Mouse (Mus musculus): ENCODE data around the gene Foxc2.

Gene Foxc2

DNA sequence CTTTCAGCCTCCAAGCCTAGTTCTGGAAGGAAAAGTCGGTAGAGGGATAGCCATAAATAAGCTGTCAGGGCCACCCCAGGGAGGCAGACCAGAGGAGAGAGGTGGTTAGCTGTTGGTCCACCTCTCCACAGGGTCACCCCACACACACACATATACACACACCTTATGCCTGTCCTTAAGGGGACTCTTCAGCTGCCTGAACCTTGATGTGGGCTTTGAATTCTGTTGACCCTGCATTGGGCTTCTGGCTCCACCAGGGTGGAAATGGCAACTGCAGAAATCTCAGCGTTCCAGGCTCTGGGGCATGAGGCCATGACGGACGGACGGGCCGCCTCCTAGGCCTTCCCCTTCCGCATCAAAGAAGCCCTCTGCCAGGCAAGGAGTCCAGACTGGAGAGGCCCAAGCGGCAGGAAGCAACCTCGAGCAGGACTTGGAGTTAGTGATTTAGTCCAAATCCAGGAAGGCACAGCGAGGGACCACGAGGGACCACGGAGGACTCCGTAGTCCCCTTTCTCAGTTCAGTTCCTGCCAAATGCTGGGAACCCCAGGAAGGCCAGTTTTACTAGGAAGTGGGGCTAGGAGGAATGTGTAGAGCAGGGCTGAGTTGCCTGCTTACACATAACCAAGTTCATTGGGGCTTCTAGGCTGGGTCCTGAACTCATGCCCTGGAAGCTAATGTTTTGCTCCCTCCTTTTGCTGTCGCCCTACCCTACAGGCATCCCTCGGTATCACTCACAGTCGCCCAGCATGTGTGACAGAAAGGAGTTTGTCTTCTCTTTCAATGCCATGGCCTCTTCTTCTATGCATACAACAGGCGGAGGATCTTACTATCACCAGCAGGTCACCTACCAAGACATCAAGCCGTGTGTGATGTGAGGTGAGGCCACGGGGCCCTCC, 29.7 kb upstream of the Foxc2 start:
- DNase-seq, result no peak

DNA sequence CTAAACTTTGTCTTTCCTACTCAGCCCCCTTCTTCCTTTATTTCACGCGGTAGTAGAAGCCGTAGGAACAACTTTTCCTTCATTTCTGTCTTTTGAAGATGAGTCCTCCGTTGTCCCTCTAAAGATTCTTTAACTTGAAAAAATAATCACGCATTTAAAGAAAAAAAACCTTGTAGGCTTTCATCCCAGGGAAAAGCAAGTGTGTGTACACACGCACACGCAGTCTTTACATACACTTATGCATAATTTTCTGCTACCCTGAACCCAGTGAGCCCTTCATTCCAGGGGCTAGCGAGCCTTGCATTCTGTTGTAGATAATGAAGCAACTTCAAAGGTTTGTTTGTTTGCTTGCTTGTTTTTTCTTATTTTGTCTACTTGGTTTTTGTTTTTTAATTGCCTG, 27.7 kb upstream of the Foxc2 start:
- DNase-seq, result no peak

DNA sequence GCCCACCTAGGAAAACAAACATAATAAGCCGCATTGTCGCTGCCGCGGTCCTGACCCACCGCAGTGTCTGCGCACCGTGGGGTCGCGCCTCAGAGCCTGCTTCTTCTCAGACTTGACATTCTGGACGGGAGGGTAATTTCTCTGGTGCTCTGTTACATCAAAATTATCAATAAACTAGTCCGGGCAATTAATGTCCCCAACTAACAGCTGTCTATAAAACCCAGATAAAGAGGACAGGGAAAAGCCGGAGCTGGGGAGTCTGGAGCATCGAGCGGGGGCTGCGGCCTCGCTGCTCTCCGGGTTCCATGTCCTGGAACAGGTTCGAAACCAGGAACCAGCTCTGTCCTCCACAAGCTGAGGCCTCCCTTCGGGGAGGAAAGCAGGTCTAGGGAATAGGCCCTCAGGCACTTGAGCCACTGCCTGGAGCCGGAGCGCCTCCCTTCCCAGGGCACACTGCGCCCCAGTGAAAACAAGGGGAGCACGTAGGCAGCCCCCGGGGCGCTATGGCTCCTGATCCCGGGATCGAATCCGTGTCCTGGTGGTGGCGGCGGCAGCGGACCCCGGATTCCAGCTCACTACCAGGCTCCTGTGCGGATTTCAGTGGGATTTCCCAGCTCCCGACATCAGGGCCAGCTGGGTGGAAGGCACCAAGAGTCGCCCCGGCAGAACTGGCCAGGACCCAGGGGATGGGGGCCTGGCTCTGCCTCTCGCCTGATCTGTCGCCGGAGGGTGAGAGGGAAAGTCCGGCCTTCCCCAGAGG, 26.9 kb upstream of the Foxc2 start:
- DNase-seq, result no peak

DNA sequence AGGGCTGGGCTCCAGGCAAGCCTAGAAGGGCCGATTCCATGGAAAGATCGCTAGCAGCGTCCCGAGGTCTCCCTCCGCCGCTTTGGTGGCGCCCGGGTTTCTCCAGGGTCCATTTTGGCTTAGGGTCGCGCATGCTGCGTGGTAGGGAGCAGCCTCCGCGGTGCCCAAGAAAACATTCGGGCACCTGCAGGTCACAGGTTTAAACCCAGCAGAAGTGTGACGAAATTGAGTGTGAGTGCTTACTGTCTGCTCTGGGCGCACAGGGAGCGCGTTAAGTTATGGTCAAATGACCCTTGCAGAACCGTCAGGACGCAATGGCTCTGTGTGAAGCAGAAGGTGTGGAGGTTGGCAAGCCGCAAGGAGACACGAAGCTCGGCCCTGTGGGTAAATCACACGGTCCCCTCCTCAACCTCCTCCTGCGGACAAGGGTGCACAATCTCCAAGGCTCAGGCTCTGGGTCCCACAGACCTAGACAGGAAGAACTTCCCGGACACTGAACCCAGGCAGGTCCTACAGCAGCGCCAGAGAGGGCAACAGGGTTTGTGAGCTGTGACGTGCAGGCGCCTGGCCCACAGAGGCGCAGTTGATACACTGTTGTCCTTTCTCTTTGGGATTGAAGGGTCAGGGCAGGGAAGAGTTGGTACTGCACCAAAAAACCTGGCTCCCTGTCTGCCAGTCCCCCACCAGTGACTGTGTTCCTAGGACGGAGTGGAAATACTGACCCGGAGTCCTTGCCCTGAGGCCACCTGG, 26.2 kb upstream of the Foxc2 start:
- no peak for DNase-seq

DNA sequence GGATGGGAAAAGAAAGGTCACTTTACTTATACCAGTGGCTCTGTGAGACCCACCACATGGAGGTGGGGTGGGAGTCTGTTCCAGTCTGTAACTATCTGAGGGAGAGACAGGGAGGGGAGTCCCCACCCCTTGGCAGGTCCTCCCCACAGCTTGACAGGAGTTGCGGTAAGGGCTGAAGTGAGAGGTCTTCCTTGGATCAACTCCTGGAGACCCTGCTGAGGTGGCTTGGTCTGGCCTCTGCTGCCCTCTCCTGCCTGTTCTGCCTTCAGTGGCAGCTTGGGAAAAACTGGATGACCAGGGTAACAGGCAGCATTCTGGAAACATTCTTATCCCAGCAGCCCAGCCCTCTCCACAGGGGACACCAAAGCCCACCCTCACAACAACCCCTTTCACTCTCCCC, 25.3 kb upstream of the Foxc2 start:
- DNase-seq, result no peak

DNA sequence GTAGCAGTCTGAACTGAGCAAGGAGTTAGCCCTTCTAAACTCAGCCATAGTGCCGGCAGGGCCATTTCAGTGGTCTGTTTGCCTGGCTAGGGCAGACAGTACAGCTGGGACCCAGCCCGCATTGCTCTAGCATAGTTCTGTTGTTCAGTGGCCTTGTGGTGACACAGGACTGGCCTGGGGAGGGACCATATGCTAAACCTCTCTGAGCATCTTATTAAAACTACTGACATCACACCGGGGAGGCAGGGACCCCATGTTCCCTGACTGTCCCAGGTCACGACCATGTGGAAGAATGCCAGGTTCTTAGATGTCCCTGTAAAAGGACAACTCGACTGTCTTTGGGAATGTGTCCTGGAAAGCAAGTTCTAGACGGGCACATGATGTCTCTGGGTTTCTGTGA, 23.8 kb upstream of the Foxc2 start:
- no peak for DNase-seq

DNA sequence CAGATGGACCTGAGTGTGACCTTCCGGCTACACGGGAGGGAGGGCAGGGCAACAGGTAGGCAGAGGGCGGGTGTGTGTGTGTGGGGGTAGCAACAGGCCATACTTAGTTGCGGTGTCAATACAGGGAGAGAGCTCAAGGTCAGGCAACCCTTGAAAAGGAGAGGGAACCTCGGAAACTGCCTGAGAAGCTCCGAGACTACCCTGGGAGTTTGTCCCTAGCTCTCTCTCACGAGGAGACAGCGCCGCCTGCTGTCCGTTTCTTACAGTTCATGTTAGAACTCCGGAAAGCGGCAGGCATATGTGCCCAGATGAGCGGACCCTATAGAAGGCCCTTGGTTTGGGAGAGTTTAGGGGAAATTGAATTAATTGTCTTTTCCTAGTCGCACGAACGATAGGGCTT, 23.3 kb upstream of the Foxc2 start:
- DNase-seq, result peak; percentile 71

DNA sequence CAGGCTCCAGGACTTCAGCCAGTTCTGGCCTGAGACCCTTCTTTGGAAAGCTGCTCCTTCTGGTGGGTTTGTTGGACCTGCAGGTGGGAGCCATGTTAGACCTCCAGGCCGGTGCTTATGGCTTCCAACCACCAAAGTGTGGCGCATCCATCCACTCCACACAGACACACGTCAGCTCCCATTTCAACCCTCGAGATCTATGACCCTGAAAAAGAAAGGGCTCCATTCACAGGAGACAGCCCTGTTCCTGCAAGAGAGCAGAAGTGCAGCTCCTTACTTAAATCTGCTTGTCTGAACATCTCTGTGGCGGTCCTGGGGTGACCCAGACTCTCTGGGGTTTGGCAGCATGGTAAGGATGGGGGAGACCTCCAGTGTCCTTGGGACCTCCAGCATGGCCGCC, 22.5 kb upstream of the Foxc2 start:
- DNase-seq, result no peak

DNA sequence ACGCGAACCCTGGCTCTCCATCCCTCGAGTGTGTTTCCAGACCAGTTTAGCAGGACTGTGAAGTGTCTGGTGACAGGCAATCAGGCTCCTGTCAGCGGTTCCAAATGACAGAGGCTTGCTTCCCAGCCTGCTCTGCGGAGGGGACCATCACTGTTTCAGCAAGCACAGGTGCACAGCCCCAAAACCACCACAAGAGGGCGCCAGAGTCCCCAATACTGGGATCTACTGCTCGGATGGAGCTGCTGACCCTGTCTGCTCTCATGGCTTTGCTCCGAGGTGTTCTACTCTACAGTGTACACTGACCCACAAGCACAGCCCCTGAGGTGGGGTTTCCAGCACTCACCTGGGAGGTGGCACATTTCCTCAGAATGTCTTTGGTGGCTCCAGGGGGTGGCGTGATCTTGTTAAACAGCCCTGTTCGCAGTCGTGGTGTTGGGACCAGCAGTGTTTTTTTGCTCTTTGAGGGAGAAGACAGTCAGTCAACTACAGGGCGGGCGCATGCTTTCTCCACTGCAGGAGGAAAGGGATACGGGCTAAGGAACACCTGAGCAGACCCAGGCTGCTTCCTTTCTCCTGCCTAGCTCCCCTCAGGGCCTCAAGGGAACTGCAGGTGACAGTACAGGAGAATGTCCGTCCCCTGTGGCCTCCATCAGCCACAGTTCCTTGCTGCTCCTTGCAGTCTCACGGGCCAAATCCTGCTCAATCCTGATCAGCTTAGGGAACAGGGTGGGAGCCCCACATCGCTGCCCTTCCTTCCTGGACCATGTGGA, 11.7 kb upstream of the Foxc2 start:
- peak; percentile 72 for DNase-seq

DNA sequence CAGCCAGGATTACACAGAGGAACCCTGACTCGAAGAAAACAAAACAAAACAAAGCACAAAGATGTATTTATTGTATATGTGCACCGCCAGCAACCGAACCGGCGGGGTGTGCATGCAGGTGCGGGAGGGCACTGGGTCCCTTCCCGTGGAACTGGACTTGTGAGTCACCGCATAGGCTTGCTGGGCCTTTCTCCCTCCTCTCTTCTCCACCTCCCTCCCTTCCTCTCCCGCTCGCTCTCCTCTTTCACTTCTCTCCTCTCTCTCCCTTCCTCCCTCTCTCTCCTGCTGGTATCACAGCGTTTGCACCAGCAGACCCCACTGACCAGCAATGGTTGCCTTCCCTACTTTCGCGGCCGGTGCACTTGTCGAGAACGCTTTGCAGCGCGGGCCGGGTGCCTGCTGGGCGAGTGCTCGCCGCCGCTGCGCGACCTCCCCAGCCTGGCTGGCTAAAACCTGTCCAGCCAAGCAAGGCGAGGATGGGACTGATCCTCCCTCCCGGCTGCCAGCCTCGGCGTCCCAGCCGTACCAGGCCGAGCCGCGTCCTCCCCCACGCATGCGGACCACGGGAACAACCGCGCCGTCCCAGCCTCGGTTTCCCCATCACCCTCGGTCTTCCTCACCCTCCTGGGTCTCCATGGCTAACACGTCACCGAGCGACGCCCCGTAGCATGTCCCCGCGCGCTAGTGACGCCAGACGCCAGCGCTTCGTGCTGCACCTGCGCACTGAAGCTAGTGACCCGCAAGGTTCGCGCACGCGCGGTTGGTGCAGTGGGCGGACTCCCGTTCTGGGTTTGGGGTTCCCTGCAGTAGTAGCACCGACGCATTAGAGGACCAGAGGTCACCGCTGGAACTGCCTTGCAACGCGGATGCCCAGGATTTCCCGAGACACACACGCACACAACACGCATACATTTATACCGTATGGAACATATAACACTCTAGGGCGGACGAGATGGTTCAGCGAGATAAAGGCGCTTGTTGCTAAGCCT, 8.0 kb upstream of the Foxc2 start, which contains the start of gene Mthfsd:
Mthfsd (minus strand) TSS at position 725 of the 989 bp plus-strand sequence.
- peak; percentile 99 for DNase-seq

DNA sequence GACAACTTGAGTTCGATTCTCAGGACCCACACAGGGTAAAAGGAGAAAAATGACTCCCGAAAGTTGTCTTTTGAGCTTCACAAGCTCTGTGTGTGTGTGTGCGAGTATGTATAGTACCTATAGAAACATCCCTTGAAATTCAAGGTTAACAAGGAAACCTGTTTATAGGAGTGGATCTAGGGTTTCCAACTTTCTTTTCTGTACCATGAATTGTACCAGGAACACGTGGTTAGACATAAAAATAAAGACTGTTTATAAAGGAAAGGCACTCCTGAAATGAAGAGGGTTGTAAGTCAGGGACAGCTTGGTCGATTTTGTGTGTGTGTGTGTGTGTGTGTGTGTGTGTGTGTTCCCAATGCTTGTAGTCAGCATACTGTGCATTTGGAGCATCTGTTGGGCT, 7.3 kb upstream of the Foxc2 start:
- no peak for DNase-seq

DNA sequence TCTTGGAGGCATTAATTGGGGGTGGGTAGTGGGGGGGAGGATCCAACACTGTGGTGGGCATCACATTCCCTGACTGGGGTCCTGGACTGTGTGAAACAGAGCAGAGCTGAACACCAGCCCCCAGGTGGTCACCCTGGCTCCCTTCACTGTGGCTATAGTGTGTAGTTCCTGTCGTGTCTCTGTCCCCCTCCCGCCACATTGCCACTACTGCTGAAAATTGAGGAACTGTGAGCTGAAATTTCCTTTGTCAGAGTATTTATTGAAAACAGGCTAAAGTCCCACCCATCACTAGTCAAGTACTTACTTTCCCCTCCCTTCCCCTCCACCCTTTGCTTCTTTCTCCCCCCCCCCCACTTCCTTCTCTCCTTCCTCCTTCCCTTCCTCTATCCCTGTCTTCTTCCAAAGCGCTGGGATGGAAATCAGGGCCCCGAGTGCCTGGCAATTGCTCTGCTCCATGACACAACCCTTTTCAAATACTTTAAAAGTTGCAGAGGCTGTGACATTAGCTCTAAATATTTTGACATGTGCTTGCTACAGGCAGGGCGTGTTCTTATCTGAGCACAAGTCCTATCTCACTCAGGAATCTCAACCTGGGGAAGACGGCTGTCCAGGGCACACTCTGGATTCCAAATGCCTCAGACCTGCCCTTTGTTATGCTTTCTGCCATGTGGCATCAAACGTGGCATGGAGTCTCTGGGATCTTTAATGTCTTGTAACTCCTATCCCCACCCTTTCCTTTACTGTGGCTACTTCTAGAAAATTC, 4.6 kb upstream of the Foxc2 start:
- no peak for DNase-seq

DNA sequence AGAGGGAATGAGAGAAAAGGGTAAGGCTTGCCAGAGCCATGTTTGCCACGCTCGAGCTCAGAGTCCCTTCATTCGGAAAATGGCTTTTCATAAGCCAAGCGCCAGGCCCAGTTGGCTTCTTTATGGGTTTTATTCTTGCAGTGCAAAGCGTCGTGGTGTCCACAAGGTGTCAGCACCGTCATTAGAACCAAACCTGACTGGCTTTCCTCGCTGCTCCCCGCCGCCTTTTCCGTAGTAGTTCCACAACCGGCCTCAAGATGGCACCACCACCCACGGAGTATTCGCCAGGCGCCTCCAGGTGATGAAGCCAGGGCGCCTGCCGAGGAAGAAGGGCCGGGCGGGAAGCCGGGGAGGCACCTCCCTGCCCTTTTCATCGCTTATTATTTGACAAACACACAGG, 2.7 kb upstream of the Foxc2 start:
- DNase-seq, result peak; percentile 98

DNA sequence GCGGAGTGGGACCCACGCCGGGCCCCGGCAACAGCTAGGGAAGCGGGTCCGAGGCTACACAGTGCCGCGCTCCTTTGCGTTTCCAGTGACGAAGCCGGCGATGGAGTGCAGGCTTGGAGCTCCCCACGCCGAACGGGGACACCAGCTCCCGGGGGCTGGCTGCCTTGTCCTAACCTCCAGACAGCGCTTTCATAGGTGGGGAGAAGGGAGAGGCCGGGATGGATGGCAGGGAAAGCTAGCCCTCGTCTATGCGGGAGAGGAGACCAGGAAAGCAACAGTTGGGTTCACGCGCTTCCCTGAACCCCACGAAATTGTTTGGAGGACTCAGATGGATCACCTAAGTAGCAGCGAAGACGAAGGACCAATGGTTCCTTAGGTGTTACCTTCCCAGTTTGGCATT, 835 bp upstream of the Foxc2 start:
- DNase-seq, result no peak

DNA sequence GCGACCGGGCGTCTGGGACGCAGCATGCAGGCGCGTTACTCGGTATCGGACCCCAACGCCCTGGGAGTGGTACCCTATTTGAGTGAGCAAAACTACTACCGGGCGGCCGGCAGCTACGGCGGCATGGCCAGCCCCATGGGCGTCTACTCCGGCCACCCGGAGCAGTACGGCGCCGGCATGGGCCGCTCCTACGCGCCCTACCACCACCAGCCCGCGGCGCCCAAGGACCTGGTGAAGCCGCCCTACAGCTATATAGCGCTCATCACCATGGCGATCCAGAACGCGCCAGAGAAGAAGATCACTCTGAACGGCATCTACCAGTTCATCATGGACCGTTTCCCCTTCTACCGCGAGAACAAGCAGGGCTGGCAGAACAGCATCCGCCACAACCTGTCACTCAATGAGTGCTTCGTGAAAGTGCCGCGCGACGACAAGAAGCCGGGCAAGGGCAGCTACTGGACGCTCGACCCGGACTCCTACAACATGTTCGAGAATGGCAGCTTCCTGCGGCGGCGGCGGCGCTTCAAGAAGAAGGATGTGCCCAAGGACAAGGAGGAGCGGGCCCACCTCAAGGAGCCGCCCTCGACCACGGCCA, 717 bp downstream of the Foxc2 start:
- DNase-seq, result no peak

DNA sequence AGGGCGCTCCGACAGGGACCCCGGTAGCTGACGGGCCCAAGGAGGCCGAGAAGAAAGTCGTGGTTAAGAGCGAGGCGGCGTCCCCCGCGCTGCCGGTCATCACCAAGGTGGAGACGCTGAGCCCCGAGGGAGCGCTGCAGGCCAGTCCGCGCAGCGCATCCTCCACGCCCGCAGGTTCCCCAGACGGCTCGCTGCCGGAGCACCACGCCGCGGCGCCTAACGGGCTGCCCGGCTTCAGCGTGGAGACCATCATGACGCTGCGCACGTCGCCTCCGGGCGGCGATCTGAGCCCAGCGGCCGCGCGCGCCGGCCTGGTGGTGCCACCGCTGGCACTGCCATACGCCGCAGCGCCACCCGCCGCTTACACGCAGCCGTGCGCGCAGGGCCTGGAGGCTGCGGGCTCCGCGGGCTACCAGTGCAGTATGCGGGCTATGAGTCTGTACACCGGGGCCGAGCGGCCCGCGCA, 1.2 kb downstream of the Foxc2 start:
- DNase-seq, result no peak

DNA sequence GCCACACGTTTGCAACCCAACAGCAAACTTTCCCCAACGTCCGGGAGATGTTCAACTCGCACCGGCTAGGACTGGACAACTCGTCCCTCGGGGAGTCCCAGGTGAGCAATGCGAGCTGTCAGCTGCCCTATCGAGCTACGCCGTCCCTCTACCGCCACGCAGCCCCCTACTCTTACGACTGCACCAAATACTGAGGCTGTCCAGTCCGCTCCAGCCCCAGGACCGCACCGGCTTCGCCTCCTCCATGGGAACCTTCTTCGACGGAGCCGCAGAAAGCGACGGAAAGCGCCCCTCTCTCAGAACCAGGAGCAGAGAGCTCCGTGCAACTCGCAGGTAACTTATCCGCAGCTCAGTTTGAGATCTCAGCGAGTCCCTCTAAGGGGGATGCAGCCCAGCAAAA, 1.9 kb downstream of the Foxc2 start:
- DNase-seq, result no peak

DNA sequence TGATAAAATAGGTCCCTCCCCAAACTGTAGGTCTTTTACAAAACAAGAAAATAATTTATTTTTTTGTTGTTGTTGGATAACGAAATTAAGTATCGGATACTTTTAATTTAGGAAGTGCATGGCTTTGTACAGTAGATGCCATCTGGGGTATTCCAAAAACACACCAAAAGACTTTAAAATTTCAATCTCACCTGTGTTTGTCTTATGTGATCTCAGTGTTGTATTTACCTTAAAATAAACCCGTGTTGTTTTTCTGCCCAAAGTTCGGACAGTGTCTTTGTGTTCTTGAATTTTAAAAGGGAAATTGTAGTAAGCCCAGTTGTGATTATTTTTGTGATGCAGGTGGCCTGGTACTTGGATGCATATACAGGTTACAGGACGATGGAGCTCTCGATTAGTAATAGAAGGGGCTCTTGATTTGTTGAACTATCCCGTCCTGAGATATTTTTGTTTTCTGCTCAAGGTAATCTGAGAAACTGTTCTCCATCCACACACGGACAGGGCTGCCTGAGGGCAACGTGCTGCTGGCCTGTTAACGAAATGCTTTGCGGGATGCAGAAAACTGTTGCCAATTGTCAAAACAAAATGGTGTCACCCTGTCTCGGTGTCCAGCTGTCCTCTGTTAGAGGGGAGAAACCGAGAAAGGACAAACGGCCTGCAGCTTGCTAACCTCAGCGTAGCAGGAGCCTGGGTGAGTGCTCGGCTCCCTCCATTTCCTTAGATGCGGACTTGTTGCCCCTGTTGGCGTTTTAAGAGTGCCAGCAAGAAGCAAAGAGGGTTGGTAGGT, 2.9 kb downstream of the Foxc2 start:
- DNase-seq, result no peak
